Mouse (Mus musculus) cortical plate, adult 2 months (tissue): ENCODE data around the gene Gm49325.

Experiments
- CTCF ChIP-seq: fragments of 200-500 bp; IDR thresholded peaks from 2 replicates; pipeline ENCODE4 v1.5.1; 2011; ENCODE audit warnings: mild to moderate bottlenecking, control low read depth, low read length; ENCODE audit not compliant: insufficient read depth; ENCODE audit errors: extremely low read depth
- POLR2A ChIP-seq: fragments of 200-500 bp; IDR thresholded peaks from 2 replicates; pipeline ENCODE4 v1.6.1; 2011; ENCODE audit warnings: mild to moderate bottlenecking, low read length, control low read depth; ENCODE audit not compliant: insufficient read depth; ENCODE audit errors: extremely low read depth

- peak; percentile 47 for TF ChIP-seq CTCF
- TF ChIP-seq POLR2A = no peak
Observed at GRCm38 (mm10) chr10:77557641-77558040, 48.4 kb upstream of the Gm49325 start.
